Mouse (Mus musculus) E14TG2a.4 (cell line): ENCODE results near the gene Atp6v0c.

Experiments used
- CTCF ChIP-seq: conservative IDR thresholded peaks from 2 replicates; pipeline ENCODE4 v1.5.1; 2014; ENCODE audit warnings: low read length
- POU5F1 ChIP-seq: IDR thresholded peaks from 2 replicates; pipeline ENCODE4 v1.6.1; 2014; ENCODE audit warnings: low read length, borderline replicate concordance

DNA sequence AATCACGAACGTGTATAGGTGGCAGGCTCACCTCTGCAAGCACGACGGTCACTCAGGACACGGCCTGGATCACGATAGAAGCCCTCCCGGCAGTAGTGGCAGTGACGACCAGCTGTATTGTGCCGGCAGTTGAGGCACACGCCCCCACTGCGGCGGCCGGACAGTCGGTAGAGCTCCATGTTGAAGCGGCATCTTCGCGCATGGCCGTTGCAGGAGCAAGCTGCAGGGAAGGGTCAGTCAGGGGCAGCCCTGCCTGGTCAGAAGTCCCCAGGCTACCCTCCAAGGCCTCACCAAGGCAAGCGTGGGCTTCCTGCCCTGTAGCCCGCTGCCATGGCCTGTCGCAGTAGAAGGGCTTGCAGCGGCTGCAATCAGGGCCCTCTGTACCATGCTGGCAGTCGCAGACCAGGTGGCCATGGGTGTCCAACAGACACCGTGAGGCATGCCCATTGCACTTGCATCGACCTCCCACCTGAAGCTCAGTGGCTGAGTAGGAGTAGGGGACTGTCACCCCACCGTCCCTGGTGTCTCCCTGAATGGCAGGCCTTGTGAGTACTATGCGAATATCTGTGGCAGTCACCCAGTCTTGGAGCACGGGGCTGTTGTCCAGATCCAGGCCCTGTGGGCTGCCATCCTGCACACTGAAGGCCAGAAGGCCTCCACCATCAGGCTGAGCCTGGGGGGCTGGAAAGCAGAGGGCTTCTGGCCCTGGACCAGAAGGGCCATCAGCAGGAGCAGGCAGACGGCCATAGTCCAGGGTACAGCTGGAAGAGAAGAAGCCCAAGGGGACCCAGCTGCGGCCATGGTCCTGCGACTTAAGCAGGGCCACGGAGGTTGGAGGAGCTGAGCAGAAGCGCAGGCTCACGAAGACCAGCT lies 38.5 kb upstream of the Atp6v0c start:
- no peak for TF ChIP-seq CTCF
- no peak for TF ChIP-seq POU5F1
